Mouse (Mus musculus): ENCODE measurements around the gene Grin2d. TPM values are rescaled to one million over a fixed set of nuclear protein-coding genes. Genes with fewer than 3 reads are reported as not detected.
A peak's percentile ranks its signal among the peaks of the same experiment; 100 is the strongest.

Grin2d gene
- total and polyA plus RNA-seq, 2 experiments from 2014 or later = 4.4 to 37.8 TPM

- Histone ChIP-seq H3K27me3 (ENCODE audit: insufficient read depth, low read length) (no peaks in the 10 kb centered on the region), H3K4me1 (ENCODE audit: insufficient read depth, low read length) (no peaks in the 10 kb centered on the region), H3K36me3 (ENCODE audit: insufficient read depth, low read length) (peaks cover 42% of the 10 kb centered on the region), H3K27ac (no peak within 1 kb of the TSS), H3K9me3 (ENCODE audit: low read length) (no peaks in the 10 kb centered on the region), H3K4me2 (ENCODE audit: low read depth, low read length) (no peak within 1 kb of the TSS), H3K4me3 (ENCODE audit: low read length) (no peak within 1 kb of the TSS), H3K9ac (replicated peaks; ENCODE audit: low read length) (no peak within 1 kb of the TSS)
- WGBS = 66% methylated on average over 7 of the region's 7 CpGs
- DNase-seq (ENCODE audit: low spot score) (no peak), ATAC-seq (no peak)
- TF ChIP-seq CTCF (IDR thresholded peaks at IDR 0.05; ENCODE audit: low read depth) = no peak
Observed at GRCm38 (mm10) chr7:45824598-45824997, 53.6 kb downstream of the Grin2d start, which contains the start of gene Kcnj14. Gene Kcnj14 (minus strand): TSS chr7:45824782.

- no peak for DNase-seq (ENCODE audit: low spot score)
- no peak overlapping the region for H3K4me2 ChIP-seq (ENCODE audit: low read depth, low read length)
- H3K36me3 ChIP-seq (ENCODE audit: insufficient read depth, low read length) = peaks cover 16% of the 10 kb centered on the region
- ATAC-seq = no peak
- TF ChIP-seq CTCF (IDR thresholded peaks at IDR 0.05; ENCODE audit: low read depth) = no peak
- H3K4me1 ChIP-seq (ENCODE audit: insufficient read depth, low read length) = 0 out of 2 replicates have a peak, but pooled peaks cover 1% of the 10 kb centered on the region
- H3K4me3 ChIP-seq (ENCODE audit: low read length) = no peak overlapping the region
- H3K9ac ChIP-seq (replicated peaks; ENCODE audit: low read length) = no peak overlapping the region
- no peak overlapping the region for H3K27ac ChIP-seq
- no peaks in the 10 kb centered on the region for H3K9me3 ChIP-seq (ENCODE audit: low read length)
- no peaks in the 10 kb centered on the region for H3K27me3 ChIP-seq (ENCODE audit: insufficient read depth, low read length)
Observed at GRCm38 (mm10) chr7:45820913-45821312, 57.3 kb downstream of the Grin2d start.

- no peaks in the 10 kb centered on the region for H3K27me3 ChIP-seq (ENCODE audit: insufficient read depth, low read length)
- 12% methylated on average over 25 of the region's 25 CpGs for WGBS
- peaks cover 12% of the 10 kb centered on the region for H3K4me1 ChIP-seq (ENCODE audit: insufficient read depth, low read length)
- H3K4me2 ChIP-seq (ENCODE audit: low read depth, low read length) = peak overlapping the region; percentile 23; the same call in 1 of the 2 replicates
- TF ChIP-seq CTCF (IDR thresholded peaks at IDR 0.05; ENCODE audit: low read depth) = no peak
- H3K9ac ChIP-seq (replicated peaks; ENCODE audit: low read length) = no peak overlapping the region
- no peak overlapping the region for H3K4me3 ChIP-seq (ENCODE audit: low read length)
- H3K27ac ChIP-seq = no peak overlapping the region
- peaks cover 8% of the 10 kb centered on the region; the same call in 1 of the 2 replicates for H3K36me3 ChIP-seq (ENCODE audit: insufficient read depth, low read length)
- H3K9me3 ChIP-seq (ENCODE audit: low read length) = no peaks in the 10 kb centered on the region
- ATAC-seq = no peak
- no peak for DNase-seq (ENCODE audit: low spot score)
Observed at GRCm38 (mm10) chr7:45819843-45820242, 58.3 kb downstream of the Grin2d start.

- H3K27me3 ChIP-seq (ENCODE audit: insufficient read depth, low read length) = no peaks in the 10 kb centered on the region
- ATAC-seq = no peak
- no peak overlapping the region for H3K4me2 ChIP-seq (ENCODE audit: low read depth, low read length)
- TF ChIP-seq CTCF (IDR thresholded peaks at IDR 0.05; ENCODE audit: low read depth) = no peak
- H3K36me3 ChIP-seq (ENCODE audit: insufficient read depth, low read length) = peaks cover 16% of the 10 kb centered on the region
- WGBS = 52% methylated on average over 2 of the region's 2 CpGs
- peaks cover 24% of the 10 kb centered on the region for H3K4me1 ChIP-seq (ENCODE audit: insufficient read depth, low read length)
- peak overlapping the region; percentile 62; the same call in 1 of the 2 replicates for H3K27ac ChIP-seq
- no peaks in the 10 kb centered on the region for H3K9me3 ChIP-seq (ENCODE audit: low read length)
- no peak overlapping the region for H3K9ac ChIP-seq (replicated peaks; ENCODE audit: low read length)
- no peak overlapping the region for H3K4me3 ChIP-seq (ENCODE audit: low read length)
- no peak for DNase-seq (ENCODE audit: low spot score)
Observed at GRCm38 (mm10) chr7:45815984-45816351, 62.2 kb downstream of the Grin2d start.

- Histone ChIP-seq H3K4me1 (ENCODE audit: insufficient read depth, low read length) (peaks cover 24% of the 10 kb centered on the region), H3K9me3 (ENCODE audit: low read length) (no peaks in the 10 kb centered on the region), H3K27ac (peak overlapping the region; percentile 62), H3K9ac (replicated peaks; ENCODE audit: low read length) (no peak overlapping the region), H3K4me2 (ENCODE audit: low read depth, low read length) (peak overlapping the region; percentile 61; the same call in 1 of the 2 replicates), H3K4me3 (ENCODE audit: low read length) (no peak overlapping the region), H3K36me3 (ENCODE audit: insufficient read depth, low read length) (peaks cover 21% of the 10 kb centered on the region), H3K27me3 (ENCODE audit: insufficient read depth, low read length) (no peaks in the 10 kb centered on the region)
- peak; percentile 49 for DNase-seq (ENCODE audit: low spot score)
- TF ChIP-seq CTCF (IDR thresholded peaks at IDR 0.05; ENCODE audit: low read depth) = no peak
- ATAC-seq = no peak
- 36% methylated on average over 10 of the region's 10 CpGs for whole genome bisulfite sequencing
Observed at GRCm38 (mm10) chr7:45815323-45815983, 62.7 kb downstream of the Grin2d start.

- DNase-seq (ENCODE audit: low spot score) = no peak
- no peak for ATAC-seq
- Histone ChIP-seq H3K27ac (peak overlapping the region; percentile 62), H3K4me2 (ENCODE audit: low read depth, low read length) (peak overlapping the region; percentile 61), H3K4me3 (ENCODE audit: low read length) (peak overlapping the region; percentile 72), H3K36me3 (ENCODE audit: insufficient read depth, low read length) (peaks cover 27% of the 10 kb centered on the region), H3K9me3 (ENCODE audit: low read length) (no peaks in the 10 kb centered on the region), H3K9ac (replicated peaks; ENCODE audit: low read length) (no peak overlapping the region; the same call in 1 of the 2 replicates), H3K27me3 (ENCODE audit: insufficient read depth, low read length) (no peaks in the 10 kb centered on the region), H3K4me1 (ENCODE audit: insufficient read depth, low read length) (peaks cover 24% of the 10 kb centered on the region)
- TF ChIP-seq CTCF (IDR thresholded peaks at IDR 0.05; ENCODE audit: low read depth) = no peak
- 2% methylated on average over 5 of the region's 5 CpGs for WGBS
Observed at GRCm38 (mm10) chr7:45814841-45815240, 63.3 kb downstream of the Grin2d start.

Measured in hindbrain, postnatal 0 days (tissue).